Mouse (Mus musculus) heart, postnatal 10 days (tissue): ENCODE results near the gene Gm3727. TPM values are rescaled to one million over a fixed set of nuclear protein-coding genes. Genes with fewer than 3 reads are reported as not detected.
"Not testable (repeated sequence)": the region's sequence is repeated elsewhere in the genome, so short reads cannot be mapped to it uniquely, and the experiment has no call there.

Experiments used
- DNase-seq, 2 experiments: peaks; one replicate each; pipeline ENCODE4 v3.0.0; 2021
- intact Hi-C: fragments of 180-260 bp; cut with DNase I; formaldehyde crosslinking; loops from one replicate; pipeline ENCODE4 v1.15.1; 2025
- total RNA-seq, 2 experiments: library from RNA; stranded (reverse); gene quantifications; 2 replicates each; pipeline ENCODE4 v1.2.3; 2021

The Gm3727 gene
- not detected for total RNA-seq

DNA sequence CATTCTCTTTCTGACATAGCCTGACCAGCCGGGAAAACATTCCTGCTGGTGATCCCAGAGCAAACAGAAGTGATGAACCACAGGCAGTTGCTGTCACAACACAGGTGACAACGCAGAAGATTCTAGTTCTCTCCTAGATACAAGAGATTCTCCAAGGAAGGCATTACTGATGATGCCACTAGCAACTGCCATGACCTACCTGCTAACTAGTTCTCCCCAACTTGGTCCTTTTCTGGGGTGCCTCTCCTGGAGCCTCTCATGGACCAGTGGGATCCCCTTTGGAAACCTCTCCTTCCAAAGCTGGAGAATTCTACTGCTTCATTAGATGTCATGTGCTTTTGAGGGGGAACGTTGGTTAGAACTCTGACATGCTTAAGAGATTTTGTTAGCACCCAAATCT, at the start of gene Gm3727:
Gm3727 (minus strand) TSS at position 101 of the 400 bp plus-strand sequence.
- intact Hi-C loops, DNase-seq: not testable (repeated sequence)

- DNase-seq = peak; percentile 5 to 9
- intact Hi-C loops = not testable (repeated sequence)
These were observed 21.0 kb downstream of the Gm3727 start for GRCm38 (mm10) chr14:7243498-7243897.

Other genes starting within 250 kb of the Gm3727 start
- gene Gm10406, start 237.3 kb downstream of the Gm3727 start, total RNA-seq = under 1 TPM; 0.40 to 0.57 TPM
- gene Gm3685, start 219.7 kb downstream of the Gm3727 start, total RNA-seq = not detected
- under 1 TPM; 0.22 to 0.29 TPM for gene Gm3696, start 164.1 kb downstream of the Gm3727 start, total RNA-seq
- not detected for gene Gm6676, start 139.3 kb downstream of the Gm3727 start, total RNA-seq
- gene Gm3512, start 90.2 kb downstream of the Gm3727 start, total RNA-seq = under 1 TPM; 0.55 to 0.74 TPM
- not detected for gene Gm16434, start 70.2 kb downstream of the Gm3727 start, total RNA-seq
- gene Gm3739, start 50.3 kb upstream of the Gm3727 start, total RNA-seq = under 1 TPM; 0.25 to 0.43 TPM
- not detected for gene Gm5797, start 67.7 kb upstream of the Gm3727 start, total RNA-seq
- not detected for gene Gm8374, start 100.4 kb upstream of the Gm3727 start, total RNA-seq
- not detected for gene Gm3755, start 186.2 kb upstream of the Gm3727 start, total RNA-seq
- under 1 TPM; 0.20 to 0.29 TPM for gene Gm3752, start 219.0 kb upstream of the Gm3727 start, total RNA-seq